Mouse (Mus musculus): ENCODE measurements at regions not wholly inside any gene's neighbourhood (a gene's known extent, or its start where the extent isn't known, plus 50 kb on each side); places are given as distances from the start of the nearest gene placed in this dataset.

- in situ Hi-C loops (cut with MboI; ENCODE audit: unreplicated experiment in 2 of 2) = no loop called here
Observed at GRCm38 (mm10) chr3:33902431-33902830, 58.3 kb upstream of the Ccdc39 start.

- in situ Hi-C loops (cut with MboI; ENCODE audit: unreplicated experiment in 2 of 2) = no loop called here
Observed at GRCm38 (mm10) chr3:33903326-33903725, 59.2 kb upstream of the Ccdc39 start.

DNA sequence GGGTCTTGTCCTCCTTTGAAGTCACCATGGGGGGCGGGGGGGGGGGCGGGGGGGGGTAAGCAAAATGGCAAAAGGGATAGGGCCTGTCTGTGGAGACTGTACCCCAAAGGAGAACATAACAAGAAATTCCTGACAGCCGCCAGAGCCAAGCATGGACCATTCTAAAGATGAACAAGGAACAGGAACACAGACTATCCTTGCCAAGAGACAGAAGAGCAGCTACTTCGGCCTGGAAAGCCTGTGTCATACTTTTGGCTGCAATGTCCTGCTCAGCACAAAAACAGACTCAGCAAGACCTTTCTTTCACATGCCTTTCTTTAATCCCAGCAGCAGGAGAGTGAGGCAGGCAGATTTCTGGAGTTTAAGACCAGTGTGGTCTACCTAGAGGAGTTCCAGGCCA, 59.7 kb upstream of the Ccdc39 start:
- in situ Hi-C loops (cut with MboI; ENCODE audit: unreplicated experiment in 2 of 2) = no loop called here

- in situ Hi-C loops (cut with MboI; ENCODE audit: unreplicated experiment in 2 of 2) = no loop called here
Observed at GRCm38 (mm10) chr3:33904854-33905678, 61.0 kb upstream of the Ccdc39 start.

GRCm38 (mm10) chr3:33905679-33906007, 61.5 kb upstream of the Ccdc39 start:
- in situ Hi-C loops (cut with MboI; ENCODE audit: unreplicated experiment in 2 of 2) = no loop called here

- in situ Hi-C loops (cut with MboI; ENCODE audit: unreplicated experiment in 2 of 2) = no loop called here
Observed at GRCm38 (mm10) chr3:33907061-33907460, 63.0 kb upstream of the Ccdc39 start.

DNA sequence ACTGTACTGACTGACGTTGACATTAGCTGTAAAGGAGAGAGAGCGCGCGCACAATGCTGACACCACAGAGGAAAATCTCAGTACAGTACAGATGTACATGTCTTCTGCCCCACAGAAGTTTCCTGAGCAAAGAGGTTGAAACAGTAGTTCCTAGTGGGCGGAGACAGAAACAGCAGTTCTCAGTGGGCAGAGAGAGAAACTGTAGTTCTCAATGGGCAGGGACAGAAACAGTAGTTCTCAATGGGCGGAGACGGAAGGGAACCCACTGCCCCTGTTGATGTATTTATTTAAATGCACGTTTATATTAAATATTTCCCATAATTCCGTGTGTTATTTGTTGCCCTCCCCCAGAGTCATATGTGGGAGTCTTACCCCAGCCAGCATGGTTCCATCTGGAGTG, 67.4 kb upstream of the Ccdc39 start:
- in situ Hi-C loops (cut with MboI; ENCODE audit: unreplicated experiment in 2 of 2) = no loop called here

GRCm38 (mm10) chr3:33913470-33913869, 69.4 kb upstream of the Ccdc39 start:
- in situ Hi-C loops (cut with MboI; ENCODE audit: unreplicated experiment in 2 of 2) = no loop called here

DNA sequence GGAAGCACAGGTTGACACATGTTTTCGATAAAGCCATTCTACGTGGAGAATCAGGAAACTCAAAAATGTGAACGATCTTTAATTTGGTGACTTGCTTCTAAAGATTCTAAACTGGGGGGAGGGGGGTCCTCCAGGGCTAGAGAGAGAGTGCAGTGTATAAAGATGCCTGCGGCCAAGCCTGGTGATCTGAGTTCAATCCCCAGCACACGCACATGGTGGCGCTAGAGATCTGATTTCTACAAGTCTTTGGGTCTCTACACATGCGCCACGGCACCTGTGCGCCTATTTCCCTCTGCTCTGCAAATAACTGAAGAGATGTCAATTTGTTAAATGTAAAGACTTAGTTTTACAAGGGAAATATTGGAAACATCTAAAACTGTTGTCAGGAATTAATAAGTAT, 70.3 kb upstream of the Ccdc39 start:
- in situ Hi-C loops (cut with MboI; ENCODE audit: unreplicated experiment in 2 of 2) = no loop called here

DNA sequence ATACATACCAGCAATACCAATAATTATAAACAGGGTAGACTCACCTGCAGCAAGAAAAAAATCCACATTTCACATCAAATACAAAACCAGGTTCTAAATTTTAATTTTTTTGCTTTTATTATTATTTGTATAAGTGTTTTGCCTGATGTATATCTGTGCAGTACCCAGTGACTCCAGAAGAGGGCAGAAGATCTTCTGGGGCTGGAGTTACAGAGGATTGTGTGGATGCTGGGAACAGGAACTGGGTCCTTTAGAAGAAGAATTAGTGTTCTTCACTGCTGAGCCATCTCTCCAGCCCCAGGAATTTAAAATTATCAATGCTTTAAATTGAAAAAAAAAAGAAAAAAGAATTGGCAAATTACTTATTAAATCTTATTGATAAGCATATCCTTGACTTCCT, 71.7 kb upstream of the Ccdc39 start:
- in situ Hi-C loops (cut with MboI; ENCODE audit: unreplicated experiment in 2 of 2) = no loop called here

DNA sequence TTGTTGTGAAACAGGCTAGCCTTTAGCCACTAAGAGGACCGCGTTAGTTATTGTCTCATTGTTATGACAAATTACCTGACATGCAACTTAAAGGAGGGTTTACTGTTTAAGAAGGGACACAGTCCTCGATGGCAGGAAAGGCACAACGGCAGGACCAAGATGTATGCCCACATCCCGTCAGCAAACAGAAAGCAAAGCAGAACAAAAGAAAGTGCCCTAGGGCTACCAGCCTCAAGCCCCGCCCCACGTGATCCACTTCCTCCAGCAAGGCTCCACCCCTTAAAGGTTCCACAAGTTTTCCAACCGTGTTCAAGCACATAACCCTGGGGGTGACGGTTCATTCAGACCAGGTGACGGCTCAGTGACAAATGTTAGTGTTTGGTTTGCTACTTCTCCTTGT, 72.2 kb upstream of the Ccdc39 start:
- in situ Hi-C loops (cut with MboI; ENCODE audit: unreplicated experiment in 2 of 2) = no loop called here

GRCm38 (mm10) chr3:33916818-33917217, 72.7 kb upstream of the Ccdc39 start:
- in situ Hi-C loops (cut with MboI; ENCODE audit: unreplicated experiment in 2 of 2) = no loop called here

DNA sequence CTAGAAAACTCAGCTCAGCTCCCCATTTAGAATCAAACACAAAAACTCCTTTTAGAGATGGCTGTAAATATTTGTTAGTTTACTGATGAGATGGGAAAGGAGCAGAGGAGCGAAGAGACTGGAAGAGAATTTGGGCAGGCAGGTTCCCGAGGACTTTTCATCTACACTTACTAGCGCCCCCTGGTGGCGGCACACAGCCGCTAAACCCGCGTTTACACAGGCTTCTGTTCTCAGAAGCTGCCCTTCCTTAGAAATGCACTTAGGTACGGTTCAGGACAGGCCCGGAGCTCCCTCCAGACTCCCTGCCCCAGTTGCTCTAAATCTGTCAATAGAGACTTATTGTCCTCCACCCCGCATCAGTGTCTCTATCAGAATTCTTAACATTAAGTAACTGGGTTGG, 74.7 kb upstream of the Ccdc39 start:
- in situ Hi-C loops (cut with MboI; ENCODE audit: unreplicated experiment in 2 of 2) = no loop called here

GRCm38 (mm10) chr3:33925072-33925471, 81.0 kb upstream of the Ccdc39 start:
- in situ Hi-C loops (cut with MboI; ENCODE audit: unreplicated experiment in 2 of 2) = loop anchor here in 1 of 2 experiments (10.0 kb wide), 1 partner anchor 100 kb away; no protein-coding TSS in a partner anchor

- in situ Hi-C loops (cut with MboI; ENCODE audit: unreplicated experiment in 2 of 2) = loop anchor here (5.0 to 10.0 kb wide), 3 partner anchors 1142 to 1527 kb away; no protein-coding TSS in a partner anchor
Observed at GRCm38 (mm10) chr3:33955064-33955463, 64.7 kb upstream of the Fxr1 start.

DNA sequence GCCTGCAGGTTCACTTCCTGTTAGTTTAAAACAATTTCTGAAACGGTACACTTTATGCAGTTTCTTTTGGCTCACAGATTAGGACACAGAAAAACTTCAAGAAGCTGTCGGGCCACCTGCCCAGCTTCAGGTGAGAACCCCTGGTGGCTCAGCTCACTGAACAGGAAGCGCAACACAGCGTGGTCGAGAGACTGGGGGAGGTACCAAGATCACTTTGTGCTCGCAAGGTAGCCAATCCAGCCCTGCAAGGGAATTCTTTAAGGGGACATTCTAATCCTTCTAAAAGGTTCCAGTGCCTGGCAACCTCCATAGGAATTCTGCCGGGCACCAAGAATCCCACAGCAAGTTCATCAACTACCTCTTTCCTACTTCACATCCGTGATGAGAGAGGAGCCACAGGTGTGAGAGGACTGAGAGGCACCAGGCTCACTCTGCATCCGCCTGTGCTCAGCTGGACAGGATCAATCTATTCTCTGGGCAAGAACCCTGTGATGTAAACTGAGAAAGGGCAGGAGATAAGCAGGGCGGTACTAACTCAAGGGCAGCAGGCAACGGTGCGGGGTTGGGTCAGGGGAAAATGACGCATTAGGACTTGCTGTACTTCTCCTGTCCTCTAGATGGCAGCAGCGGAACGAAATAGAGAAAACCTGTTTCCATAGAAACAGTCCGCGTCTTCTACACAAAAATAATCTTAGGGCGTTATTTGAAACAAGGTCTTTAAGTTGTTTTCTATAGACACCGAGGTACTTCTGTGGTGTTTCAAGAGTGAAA, 63.7 kb upstream of the Fxr1 start:
- in situ Hi-C loops (cut with MboI; ENCODE audit: unreplicated experiment in 2 of 2) = loop anchor here (5.0 to 10.0 kb wide), 3 partner anchors 1141 to 1526 kb away; no protein-coding TSS in a partner anchor

GRCm38 (mm10) chr3:33956625-33957023, 63.1 kb upstream of the Fxr1 start:
- in situ Hi-C loops (cut with MboI; ENCODE audit: unreplicated experiment in 2 of 2) = loop anchor here (5.0 to 10.0 kb wide), 3 partner anchors 1141 to 1526 kb away; no protein-coding TSS in a partner anchor

DNA sequence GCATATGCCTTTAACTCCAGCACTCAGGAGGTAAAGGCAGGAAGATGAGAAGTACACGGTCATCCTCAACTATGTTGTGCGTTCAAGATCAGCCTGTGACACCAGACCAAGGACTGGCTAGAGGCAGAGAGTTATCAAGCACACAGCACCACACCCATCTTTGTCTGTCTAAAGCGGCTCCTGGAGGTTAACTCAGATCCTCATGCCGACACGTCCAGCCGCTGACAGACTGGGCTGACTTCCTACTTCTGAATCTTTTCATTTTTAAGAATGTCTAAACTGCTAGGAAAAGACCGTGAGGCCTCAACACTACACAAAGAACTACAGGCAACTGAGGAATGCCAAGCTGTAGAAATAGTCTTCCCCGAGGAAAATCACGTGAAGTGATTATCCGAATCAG, 62.1 kb upstream of the Fxr1 start:
- in situ Hi-C loops (cut with MboI; ENCODE audit: unreplicated experiment in 2 of 2) = loop anchor here (5.0 to 10.0 kb wide), 3 partner anchors 1140 to 1525 kb away; no protein-coding TSS in a partner anchor

DNA sequence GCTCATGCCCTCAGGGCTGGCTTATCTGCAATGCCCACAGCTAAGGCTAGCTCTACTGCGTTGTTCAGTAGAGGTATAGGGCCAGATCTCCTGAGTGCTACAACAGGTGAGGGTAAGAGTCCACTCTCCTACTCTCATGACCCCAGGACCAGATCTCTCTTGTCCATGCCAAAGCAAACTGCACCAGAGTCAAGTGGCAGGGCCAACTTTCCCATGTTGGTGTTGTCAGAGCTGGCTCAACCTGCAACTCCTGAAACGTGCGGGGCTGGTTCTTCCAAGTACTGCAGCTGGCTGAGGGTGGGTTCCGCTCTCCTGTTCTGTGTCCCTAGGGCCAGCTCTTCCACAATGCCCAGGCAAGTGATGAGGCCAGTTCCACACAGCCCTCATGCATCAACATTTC, 61.5 kb upstream of the Fxr1 start:
- in situ Hi-C loops (cut with MboI; ENCODE audit: unreplicated experiment in 2 of 2) = loop anchor here (5.0 to 10.0 kb wide), 3 partner anchors 1139 to 1524 kb away; no protein-coding TSS in a partner anchor

GRCm38 (mm10) chr3:33960211-33960610, 59.5 kb upstream of the Fxr1 start:
- in situ Hi-C loops (cut with MboI; ENCODE audit: unreplicated experiment in 2 of 2) = no loop called here

DNA sequence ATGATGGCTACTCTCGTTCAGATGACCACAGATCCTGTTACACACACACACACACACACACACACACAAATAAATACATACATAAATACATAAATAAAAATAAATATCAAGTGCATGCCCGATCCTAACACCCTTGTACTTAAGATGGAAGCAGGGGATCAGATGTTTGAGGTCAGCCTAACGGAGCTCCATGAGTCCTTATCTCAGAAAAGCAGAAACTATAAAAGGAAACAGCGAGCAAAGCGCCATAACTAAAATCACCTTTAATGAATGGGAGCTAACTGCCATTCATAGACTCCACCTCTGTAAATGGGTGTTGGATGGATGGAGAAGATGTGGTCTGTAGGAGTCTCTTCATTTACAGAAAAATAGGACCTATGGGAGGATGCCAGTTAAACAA, 56.8 kb upstream of the Fxr1 start:
- in situ Hi-C loops (cut with MboI; ENCODE audit: unreplicated experiment in 2 of 2) = no loop called here

DNA sequence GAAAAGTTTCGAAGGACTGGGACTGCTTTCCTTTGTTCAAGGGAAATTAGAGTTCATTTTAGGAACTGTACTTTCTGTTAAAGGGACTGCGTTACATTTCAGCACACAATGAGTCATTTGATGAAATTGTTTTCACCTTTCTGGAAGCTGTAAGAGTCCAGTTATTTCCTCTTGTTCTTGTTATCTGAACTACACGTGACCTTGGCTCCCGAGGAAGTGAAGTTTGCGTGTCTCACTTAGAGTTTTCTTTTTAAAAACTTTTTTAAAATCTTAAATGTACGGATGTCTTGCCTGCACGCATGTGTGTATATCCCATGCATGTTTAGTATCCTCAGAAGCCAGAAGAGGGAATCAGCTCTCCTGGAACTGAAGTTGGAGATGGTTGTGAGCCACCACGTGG, 52.6 kb upstream of the Fxr1 start:
- in situ Hi-C loops (cut with MboI; ENCODE audit: unreplicated experiment in 2 of 2) = no loop called here

Measured in v-Abl transformed pro-B cells (cell line).